Mouse (Mus musculus): Measurements from ENCODE around the gene Tmprss11e. TPM values are rescaled to one million over a fixed set of nuclear protein-coding genes. Genes with fewer than 3 reads are reported as not detected.

Gene Tmprss11e
- polyA plus RNA-seq (2014; fragmentation: Nextera tagmentation; extraction: Ambion mirVana) = not detected in 2 replicates

DNA sequence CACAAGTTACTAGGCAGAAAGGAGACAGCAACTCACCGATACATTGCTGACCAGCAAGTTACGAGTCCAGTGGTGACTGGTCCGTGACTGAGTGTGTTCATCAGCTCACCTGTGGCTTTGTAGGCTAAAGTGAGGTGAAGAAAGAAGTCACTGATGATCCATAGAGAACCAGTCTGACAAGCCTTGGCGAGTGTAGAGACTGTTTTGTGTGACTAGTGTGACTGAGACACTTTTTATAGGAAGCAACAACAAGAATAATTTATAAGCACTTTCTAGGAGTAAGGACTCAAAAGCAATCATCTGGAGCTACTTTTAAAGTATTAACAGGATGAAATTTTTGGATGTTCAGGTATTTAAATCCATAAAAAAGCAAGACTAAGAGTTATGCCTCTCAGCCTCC, at the start of gene Tmprss11e:
Gene Tmprss11e, minus strand, starts transcription at position 101 of the 400 bp plus-strand sequence.
- no peaks in the 10 kb centered on the region for H3K9me3 ChIP-seq (ENCODE audit: control insufficient read depth, low read length)
- H3K36me3 ChIP-seq (ENCODE audit: control insufficient read depth, insufficient read depth, low read length) = no peaks in the 10 kb centered on the region
- H3K4me3 ChIP-seq (ENCODE audit: low read depth, low read length) = no peak within 1 kb of the TSS
- H3K9ac ChIP-seq (ENCODE audit: low read length) = no peak within 1 kb of the TSS
- 89% methylated on average over 4 of the region's 4 CpGs for WGBS
- no peaks in the 10 kb centered on the region for H3K27me3 ChIP-seq (ENCODE audit: control insufficient read depth, insufficient read depth, low read length)
- ATAC-seq (ENCODE audit: insufficient read depth, low FRiP score, low TSS enrichment) (no peak), DNase-seq (ENCODE audit: low spot score) (no peak)
- no peak within 1 kb of the TSS for H3K27ac ChIP-seq (ENCODE audit: low read depth, low read length)
- no peaks in the 10 kb centered on the region for H3K4me1 ChIP-seq (ENCODE audit: control insufficient read depth, insufficient read depth, low read length)
- H3K4me2 ChIP-seq (ENCODE audit: low read depth) = no peak within 1 kb of the TSS

DNA sequence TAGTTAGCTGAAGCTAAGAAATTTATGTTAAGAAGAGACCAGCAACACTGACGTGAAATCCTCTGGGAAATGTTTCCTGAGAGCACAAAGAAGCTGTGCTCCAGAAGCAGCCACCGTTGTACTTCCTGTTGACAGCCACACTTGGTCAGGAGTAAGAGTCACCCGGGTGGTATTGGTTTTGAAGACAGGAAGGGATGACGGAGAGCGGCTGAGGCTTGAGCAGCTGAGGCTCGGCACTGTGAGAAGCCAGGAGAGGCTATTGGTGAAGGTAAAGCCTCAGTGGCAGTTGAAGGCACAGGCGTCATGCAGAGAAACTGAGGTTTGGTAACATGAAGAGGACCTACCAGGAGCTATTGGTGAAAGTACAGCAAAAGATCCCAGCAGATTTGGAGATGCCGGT, 47.2 kb upstream of the Tmprss11e start:
- 80% methylated on average over 8 of the region's 8 CpGs for WGBS
- Histone ChIP-seq H3K9ac (ENCODE audit: low read length) (no peak overlapping the region), H3K9me3 (ENCODE audit: control insufficient read depth, low read length) (no peaks in the 10 kb centered on the region), H3K4me1 (ENCODE audit: control insufficient read depth, insufficient read depth, low read length) (no peaks in the 10 kb centered on the region), H3K36me3 (ENCODE audit: control insufficient read depth, insufficient read depth, low read length) (no peaks in the 10 kb centered on the region), H3K4me3 (ENCODE audit: low read depth, low read length) (no peak overlapping the region), H3K27ac (ENCODE audit: low read depth, low read length) (no peak overlapping the region), H3K27me3 (ENCODE audit: control insufficient read depth, insufficient read depth, low read length) (no peaks in the 10 kb centered on the region), H3K4me2 (ENCODE audit: low read depth) (no peak overlapping the region)
- DNase-seq (ENCODE audit: low spot score) (no peak), ATAC-seq (ENCODE audit: insufficient read depth, low FRiP score, low TSS enrichment) (no peak)

DNA sequence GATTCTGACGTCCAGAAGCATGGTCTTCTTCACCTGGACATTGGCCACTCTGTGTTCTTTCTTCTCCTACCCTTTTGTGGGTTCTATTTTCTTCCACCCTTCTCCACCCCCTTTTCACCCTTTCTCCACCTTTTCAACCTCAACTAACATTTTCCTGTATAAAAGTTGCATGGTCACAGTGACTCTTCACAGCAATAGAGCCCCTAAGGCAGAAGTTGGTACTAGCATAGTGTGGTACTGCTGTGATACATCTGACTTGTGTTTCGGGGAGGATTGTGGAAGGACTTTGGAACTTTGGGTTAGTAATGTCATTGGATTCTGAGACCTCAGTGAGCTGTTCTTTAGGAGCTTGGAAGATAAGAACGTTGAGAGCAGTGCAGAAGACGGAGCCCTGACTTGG, 46.6 kb upstream of the Tmprss11e start:
- Histone ChIP-seq H3K27me3 (ENCODE audit: control insufficient read depth, insufficient read depth, low read length) (no peaks in the 10 kb centered on the region), H3K9me3 (ENCODE audit: control insufficient read depth, low read length) (no peaks in the 10 kb centered on the region), H3K9ac (ENCODE audit: low read length) (no peak overlapping the region), H3K4me2 (ENCODE audit: low read depth) (no peak overlapping the region), H3K36me3 (ENCODE audit: control insufficient read depth, insufficient read depth, low read length) (no peaks in the 10 kb centered on the region), H3K4me1 (ENCODE audit: control insufficient read depth, insufficient read depth, low read length) (no peaks in the 10 kb centered on the region), H3K4me3 (ENCODE audit: low read depth, low read length) (no peak overlapping the region), H3K27ac (ENCODE audit: low read depth, low read length) (no peak overlapping the region)
- ATAC-seq (ENCODE audit: insufficient read depth, low FRiP score, low TSS enrichment) (no peak), DNase-seq (ENCODE audit: low spot score) (no peak)
- 75% methylated on average over 4 of the region's 4 CpGs for WGBS

DNA sequence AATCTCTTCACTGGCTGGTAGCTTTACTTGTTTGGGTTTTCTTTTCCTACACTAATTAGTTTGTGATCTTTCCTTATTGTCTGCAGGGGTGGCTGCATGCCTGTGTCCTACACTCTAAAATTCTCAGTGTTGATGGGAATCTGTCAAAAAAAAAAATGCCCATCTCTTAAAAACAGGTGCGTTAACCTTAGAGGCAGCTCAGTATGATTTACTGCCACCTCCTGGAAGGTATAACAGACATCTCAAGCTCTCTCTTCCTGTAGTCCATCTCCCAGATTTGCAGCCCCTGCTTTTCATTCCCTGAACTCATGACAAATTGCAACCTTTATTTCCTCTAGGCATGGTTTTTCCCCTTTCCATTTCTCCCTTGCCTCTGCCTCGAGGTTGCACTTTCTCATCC, 44.3 kb upstream of the Tmprss11e start:
- DNase-seq (ENCODE audit: low spot score) (no peak), ATAC-seq (ENCODE audit: insufficient read depth, low FRiP score, low TSS enrichment) (no peak)
- H3K27me3 ChIP-seq (ENCODE audit: control insufficient read depth, insufficient read depth, low read length) = no peaks in the 10 kb centered on the region
- H3K9me3 ChIP-seq (ENCODE audit: control insufficient read depth, low read length) = no peaks in the 10 kb centered on the region
- no peak overlapping the region for H3K4me3 ChIP-seq (ENCODE audit: low read depth, low read length)
- no peak overlapping the region for H3K27ac ChIP-seq (ENCODE audit: low read depth, low read length)
- no peaks in the 10 kb centered on the region for H3K36me3 ChIP-seq (ENCODE audit: control insufficient read depth, insufficient read depth, low read length)
- H3K9ac ChIP-seq (ENCODE audit: low read length) = no peak overlapping the region
- WGBS = 71% methylated on average over 2 of the region's 2 CpGs
- H3K4me2 ChIP-seq (ENCODE audit: low read depth) = no peak overlapping the region
- H3K4me1 ChIP-seq (ENCODE audit: control insufficient read depth, insufficient read depth, low read length) = no peaks in the 10 kb centered on the region

DNA sequence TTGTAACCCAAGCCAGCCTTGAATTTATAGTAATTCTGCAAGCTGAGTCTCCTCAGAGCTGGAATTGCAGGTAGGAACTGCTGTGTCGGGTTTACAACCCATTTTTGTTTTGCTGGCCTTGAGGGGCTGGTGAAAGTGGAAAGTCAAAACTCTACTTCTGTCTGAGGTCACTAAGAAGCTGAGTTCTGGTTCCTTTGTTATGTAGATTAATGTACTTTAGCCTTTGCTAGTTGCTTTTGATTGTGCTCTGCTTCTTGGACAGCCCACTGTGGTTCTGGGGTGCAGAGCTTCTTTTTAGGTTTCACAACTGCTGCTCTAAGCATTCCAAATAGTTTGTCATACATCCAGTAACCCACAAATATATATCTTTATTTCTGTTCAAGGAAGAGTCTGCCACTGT, 41.2 kb upstream of the Tmprss11e start:
- Histone ChIP-seq H3K4me3 (ENCODE audit: low read depth, low read length) (no peak overlapping the region), H3K4me1 (ENCODE audit: control insufficient read depth, insufficient read depth, low read length) (no peaks in the 10 kb centered on the region), H3K36me3 (ENCODE audit: control insufficient read depth, insufficient read depth, low read length) (no peaks in the 10 kb centered on the region), H3K9ac (ENCODE audit: low read length) (no peak overlapping the region), H3K27ac (ENCODE audit: low read depth, low read length) (no peak overlapping the region), H3K27me3 (ENCODE audit: control insufficient read depth, insufficient read depth, low read length) (no peaks in the 10 kb centered on the region), H3K4me2 (ENCODE audit: low read depth) (no peak overlapping the region), H3K9me3 (ENCODE audit: control insufficient read depth, low read length) (no peaks in the 10 kb centered on the region)
- ATAC-seq (ENCODE audit: insufficient read depth, low FRiP score, low TSS enrichment) = no peak
- WGBS = 57% methylated on average over 1 of the region's 1 CpGs
- no peak for DNase-seq (ENCODE audit: low spot score)

DNA sequence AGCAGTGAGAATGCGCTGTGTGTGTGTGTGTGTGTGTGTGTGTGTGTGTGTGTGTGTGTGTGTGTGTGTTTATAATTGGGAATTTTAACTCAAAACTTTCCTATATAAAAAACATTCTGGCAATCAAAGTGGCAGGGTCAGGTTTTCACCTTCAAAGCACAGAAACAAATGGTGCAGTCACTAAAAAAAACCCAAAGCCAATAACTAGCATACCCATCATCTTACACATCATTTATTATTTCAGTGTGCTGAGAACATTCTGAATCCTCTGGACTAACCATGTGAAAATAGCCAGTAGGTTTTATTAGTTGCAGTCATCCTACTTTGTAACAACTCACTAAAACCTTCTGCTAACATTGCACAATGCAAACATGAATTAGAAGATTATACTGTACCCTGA, 38.6 kb upstream of the Tmprss11e start:
- Histone ChIP-seq H3K27me3 (ENCODE audit: control insufficient read depth, insufficient read depth, low read length) (no peaks in the 10 kb centered on the region), H3K27ac (ENCODE audit: low read depth, low read length) (no peak overlapping the region), H3K4me1 (ENCODE audit: control insufficient read depth, insufficient read depth, low read length) (no peaks in the 10 kb centered on the region), H3K4me2 (ENCODE audit: low read depth) (no peak overlapping the region), H3K9ac (ENCODE audit: low read length) (no peak overlapping the region), H3K4me3 (ENCODE audit: low read depth, low read length) (no peak overlapping the region), H3K36me3 (ENCODE audit: control insufficient read depth, insufficient read depth, low read length) (no peaks in the 10 kb centered on the region), H3K9me3 (ENCODE audit: control insufficient read depth, low read length) (no peaks in the 10 kb centered on the region)
- WGBS = 86% methylated on average over 1 of the region's 1 CpGs
- DNase-seq (ENCODE audit: low spot score) (no peak), ATAC-seq (ENCODE audit: insufficient read depth, low FRiP score, low TSS enrichment) (no peak)

DNA sequence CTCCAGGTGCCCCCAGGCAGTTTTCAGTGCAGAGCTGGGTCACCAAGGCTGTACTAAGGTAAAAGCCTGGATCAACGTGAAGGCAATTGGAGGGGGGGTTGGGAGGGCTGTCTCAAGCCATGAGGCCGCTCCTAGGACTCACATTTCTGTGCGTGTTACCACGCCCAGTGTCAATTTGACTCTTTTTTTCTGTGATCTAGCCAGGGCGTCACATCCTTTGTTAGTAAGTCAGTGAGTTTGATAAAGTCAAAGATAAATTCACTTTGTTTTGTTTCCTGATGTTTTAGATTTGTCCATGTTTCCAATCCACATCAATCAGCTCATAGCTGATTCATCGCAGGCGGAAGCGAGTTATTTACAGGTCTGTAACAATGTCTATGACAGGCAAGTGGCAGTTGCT, 37.4 kb upstream of the Tmprss11e start:
- no peaks in the 10 kb centered on the region for H3K9me3 ChIP-seq (ENCODE audit: control insufficient read depth, low read length)
- H3K4me1 ChIP-seq (ENCODE audit: control insufficient read depth, insufficient read depth, low read length) = no peaks in the 10 kb centered on the region
- WGBS = 64% methylated on average over 8 of the region's 8 CpGs
- H3K36me3 ChIP-seq (ENCODE audit: control insufficient read depth, insufficient read depth, low read length) = no peaks in the 10 kb centered on the region
- ATAC-seq (ENCODE audit: insufficient read depth, low FRiP score, low TSS enrichment) = no peak
- no peak overlapping the region for H3K9ac ChIP-seq (ENCODE audit: low read length)
- no peak for DNase-seq (ENCODE audit: low spot score)
- H3K4me2 ChIP-seq (ENCODE audit: low read depth) = no peak overlapping the region
- no peak overlapping the region for H3K4me3 ChIP-seq (ENCODE audit: low read depth, low read length)
- no peaks in the 10 kb centered on the region for H3K27me3 ChIP-seq (ENCODE audit: control insufficient read depth, insufficient read depth, low read length)
- no peak overlapping the region for H3K27ac ChIP-seq (ENCODE audit: low read depth, low read length)

DNA sequence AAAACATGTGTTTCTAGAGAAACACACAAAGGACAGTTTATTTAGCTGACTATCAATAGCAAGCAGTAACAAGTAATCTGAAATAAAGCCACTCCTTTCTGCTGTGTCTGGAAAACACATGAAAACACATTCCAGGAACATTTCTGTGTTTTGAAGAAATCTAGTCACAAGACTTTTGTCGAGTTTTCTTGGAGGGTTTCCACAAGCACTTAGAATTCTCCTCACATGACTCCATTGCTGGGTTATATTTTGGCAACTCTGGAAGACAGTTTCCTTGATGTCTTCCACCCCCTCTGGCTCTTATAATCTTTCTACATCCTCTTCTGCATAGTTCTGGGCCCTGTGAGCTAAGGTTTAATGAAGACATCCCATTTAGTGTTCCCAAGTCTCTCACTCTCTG, 32.9 kb upstream of the Tmprss11e start:
- H3K9ac ChIP-seq (ENCODE audit: low read length) = no peak overlapping the region
- no peaks in the 10 kb centered on the region for H3K4me1 ChIP-seq (ENCODE audit: control insufficient read depth, insufficient read depth, low read length)
- no peak overlapping the region for H3K4me2 ChIP-seq (ENCODE audit: low read depth)
- H3K27ac ChIP-seq (ENCODE audit: low read depth, low read length) = no peak overlapping the region
- DNase-seq (ENCODE audit: low spot score) = no peak
- H3K36me3 ChIP-seq (ENCODE audit: control insufficient read depth, insufficient read depth, low read length) = no peaks in the 10 kb centered on the region
- ATAC-seq (ENCODE audit: insufficient read depth, low FRiP score, low TSS enrichment) = no peak
- H3K27me3 ChIP-seq (ENCODE audit: control insufficient read depth, insufficient read depth, low read length) = no peaks in the 10 kb centered on the region
- H3K4me3 ChIP-seq (ENCODE audit: low read depth, low read length) = no peak overlapping the region
- WGBS = 88% methylated on average over 1 of the region's 1 CpGs
- no peaks in the 10 kb centered on the region for H3K9me3 ChIP-seq (ENCODE audit: control insufficient read depth, low read length)

DNA sequence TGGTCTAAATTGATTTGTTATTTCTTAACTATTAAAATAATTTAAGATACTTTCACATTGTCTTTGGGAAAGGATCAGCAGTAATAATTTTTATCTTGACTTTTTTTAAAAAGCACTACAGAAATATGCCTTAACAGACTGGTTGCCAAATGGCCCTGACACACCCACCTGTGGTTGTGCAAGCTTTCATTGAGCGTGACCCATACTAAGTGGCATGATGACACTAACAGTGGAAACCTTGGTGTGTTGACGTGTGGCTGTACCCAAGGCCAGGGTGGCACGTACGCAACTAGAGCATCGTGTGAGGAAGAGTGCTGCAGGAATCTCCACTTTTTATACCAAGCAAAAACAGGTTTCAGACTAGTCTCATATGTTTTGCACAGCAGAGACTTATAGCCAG, 31.3 kb upstream of the Tmprss11e start:
- no peak for DNase-seq (ENCODE audit: low spot score)
- ATAC-seq (ENCODE audit: insufficient read depth, low FRiP score, low TSS enrichment) = no peak
- no peak overlapping the region for H3K27ac ChIP-seq (ENCODE audit: low read depth, low read length)
- no peaks in the 10 kb centered on the region for H3K36me3 ChIP-seq (ENCODE audit: control insufficient read depth, insufficient read depth, low read length)
- 92% methylated on average over 5 of the region's 5 CpGs for WGBS
- H3K9ac ChIP-seq (ENCODE audit: low read length) = no peak overlapping the region
- H3K4me1 ChIP-seq (ENCODE audit: control insufficient read depth, insufficient read depth, low read length) = no peaks in the 10 kb centered on the region
- no peaks in the 10 kb centered on the region for H3K9me3 ChIP-seq (ENCODE audit: control insufficient read depth, low read length)
- no peaks in the 10 kb centered on the region for H3K27me3 ChIP-seq (ENCODE audit: control insufficient read depth, insufficient read depth, low read length)
- H3K4me2 ChIP-seq (ENCODE audit: low read depth) = no peak overlapping the region
- H3K4me3 ChIP-seq (ENCODE audit: low read depth, low read length) = no peak overlapping the region

All from neural tube, embryonic 11.5 days (tissue).